Mouse (Mus musculus) neural tube, embryonic 12.5 days (tissue): ENCODE data around the gene Nhsl2. TPM values are rescaled to one million over a fixed set of nuclear protein-coding genes. Genes with fewer than 3 reads are reported as not detected.

Experiments
- ATAC-seq: fragments of 200-750 bp; cut with Nextera tagmentation; 2 replicates; pipeline ENCODE4 v1.8.0; 2017; ENCODE audit warnings: low read depth, mild to moderate bottlenecking, moderate TSS enrichment, moderate library complexity; ENCODE audit not compliant: low FRiP score
- H3K27ac ChIP-seq: fragments of 300-500 bp; sonication (generic); 2 replicates; pipeline ENCODE4 v1.5.1; 2016
- H3K27me3 ChIP-seq: fragments of 300-500 bp; sonication (generic); replicated peaks from 2 replicates; pipeline ENCODE4 v1.6.1; 2016; ENCODE audit warnings: mild to moderate bottlenecking
- H3K36me3 ChIP-seq: fragments of 300-500 bp; sonication (generic); 2 replicates; pipeline ENCODE4 v1.6.1; 2016; ENCODE audit warnings: mild to moderate bottlenecking
- H3K4me1 ChIP-seq: fragments of 300-500 bp; sonication (generic); 2 replicates; pipeline ENCODE4 v1.6.1; 2016
- H3K4me2 ChIP-seq: fragments of 300-500 bp; sonication (generic); replicated peaks from 2 replicates; pipeline ENCODE4 v1.6.1; 2016; ENCODE audit warnings: mild to moderate bottlenecking
- H3K4me3 ChIP-seq: fragments of 300-500 bp; sonication (generic); 2 replicates; pipeline ENCODE4 v1.5.1; 2016
- H3K9ac ChIP-seq: fragments of 300-500 bp; sonication (generic); 2 replicates; pipeline ENCODE4 v1.6.1; 2016; ENCODE audit warnings: mild to moderate bottlenecking
- H3K9me3 ChIP-seq: fragments of 300-500 bp; sonication (generic); 2 replicates; pipeline ENCODE4 v1.6.1; 2016; ENCODE audit warnings: mild to moderate bottlenecking
- WGBS: fragments of 180-500 bp; shearing (Covaris S2); methylation state at CpG from one replicate; pipeline ENCODE4 v1.1.7; 2016; 5-methylcytosine and 5-hydroxymethylcytosine counted together
- microRNA-seq: library from miRNA; unstranded; fragments of <30 nt; microRNA quantifications from one replicate; pipeline ENCODE4, GENCODE M21; 2017
- polyA plus RNA-seq: library from polyadenylated mRNA; unstranded; fragments of >200 nt; fragmentation: Nextera tagmentation; extraction: Ambion mirVana; gene quantifications from 2 replicates; pipeline ENCODE4 v1.2.1, GENCODE M21; 2016

The Nhsl2 gene
- polyA plus RNA-seq, 1 experiment from 2014 or later: 6.3 TPM

DNA sequence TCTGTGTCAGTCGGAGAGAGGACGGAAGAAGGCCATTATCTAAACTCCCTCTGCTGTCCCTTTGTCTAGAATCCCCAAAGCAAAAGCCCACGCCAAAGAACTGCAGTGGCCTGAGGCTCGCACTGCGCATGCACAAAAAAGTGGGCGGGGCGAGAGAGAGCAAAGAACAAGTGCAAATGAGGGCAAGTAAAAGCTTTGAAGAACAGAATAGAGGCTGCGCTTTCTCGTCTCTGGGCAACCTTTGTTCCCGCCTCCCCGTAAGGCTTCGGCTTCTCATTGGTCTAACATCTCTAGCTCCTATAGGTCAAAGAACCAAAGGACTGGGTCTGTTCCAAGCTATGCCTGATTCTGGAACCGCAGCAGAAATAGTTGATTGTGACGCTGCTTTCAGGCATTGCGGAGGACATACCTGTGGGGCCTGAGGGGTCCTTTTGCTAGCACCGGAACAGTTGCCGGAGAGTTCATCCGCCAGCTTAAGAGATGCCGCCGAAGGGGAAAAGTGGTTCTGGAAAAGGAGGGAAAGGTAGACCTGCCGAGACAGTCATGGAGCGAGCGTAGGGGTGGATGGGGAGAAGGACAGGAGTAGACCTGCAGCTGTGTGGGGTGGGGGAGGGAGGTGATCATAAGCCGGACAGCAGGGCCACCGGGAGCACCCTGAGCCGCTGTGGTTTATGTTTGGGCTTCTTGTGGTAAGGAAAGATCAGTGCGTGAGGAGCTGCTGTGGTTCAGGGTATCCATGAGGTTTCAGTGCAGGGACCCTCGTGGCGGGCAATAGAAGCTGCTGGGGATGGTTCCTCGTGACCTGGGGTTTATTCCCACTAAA is 270.1 kb downstream of the Nhsl2 start, which contains the start of gene Pin4:
Pin4 (plus strand) TSS at position 406 of the 823 bp plus-strand sequence.
- Histone ChIP-seq H3K4me2 (peak within 1 kb of the TSS; percentile 64), H3K36me3 (peaks cover 4% of the 10 kb centered on the region), H3K4me3 (peak within 1 kb of the TSS; percentile 57), H3K9ac (peak within 1 kb of the TSS; percentile 60), H3K27ac (no peak within 1 kb of the TSS), H3K4me1 (0 out of 2 replicates have a peak, but pooled peaks cover 3% of the 10 kb centered on the region), H3K27me3 (no peaks in the 10 kb centered on the region), H3K9me3 (no peaks in the 10 kb centered on the region)
- ATAC-seq: peak; percentile 99
- 13% methylated on average over 30 of the region's 30 CpGs for WGBS

DNA sequence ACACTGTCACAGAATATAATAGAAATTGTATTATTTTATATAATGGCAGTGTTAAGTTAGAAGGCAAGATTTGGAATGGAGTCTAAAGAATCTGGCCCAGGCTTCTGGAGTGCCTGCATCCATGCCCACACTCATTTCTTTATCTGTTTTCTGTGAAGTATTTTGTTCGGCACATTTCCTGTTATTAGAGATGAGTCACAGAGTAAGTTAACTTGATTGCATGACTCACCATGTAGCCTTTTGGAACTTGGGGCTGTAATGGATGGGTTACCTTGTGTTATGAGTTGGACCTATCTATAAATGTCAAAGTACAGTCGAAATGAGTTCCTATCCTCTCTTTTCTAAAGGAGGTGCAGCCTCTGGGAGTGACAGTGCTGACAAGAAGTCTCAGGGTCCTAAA is 272.1 kb downstream of the Nhsl2 start:
- Histone ChIP-seq H3K36me3 (peaks cover 10% of the 10 kb centered on the region), H3K4me1 (0 out of 2 replicates have a peak, but pooled peaks cover 3% of the 10 kb centered on the region), H3K27ac (no peak overlapping the region), H3K4me2 (no peak overlapping the region), H3K4me3 (no peak overlapping the region), H3K27me3 (no peaks in the 10 kb centered on the region), H3K9me3 (no peaks in the 10 kb centered on the region), H3K9ac (no peak overlapping the region)
- no peak for ATAC-seq
- 85% methylated on average over 2 of the region's 2 CpGs for WGBS

DNA sequence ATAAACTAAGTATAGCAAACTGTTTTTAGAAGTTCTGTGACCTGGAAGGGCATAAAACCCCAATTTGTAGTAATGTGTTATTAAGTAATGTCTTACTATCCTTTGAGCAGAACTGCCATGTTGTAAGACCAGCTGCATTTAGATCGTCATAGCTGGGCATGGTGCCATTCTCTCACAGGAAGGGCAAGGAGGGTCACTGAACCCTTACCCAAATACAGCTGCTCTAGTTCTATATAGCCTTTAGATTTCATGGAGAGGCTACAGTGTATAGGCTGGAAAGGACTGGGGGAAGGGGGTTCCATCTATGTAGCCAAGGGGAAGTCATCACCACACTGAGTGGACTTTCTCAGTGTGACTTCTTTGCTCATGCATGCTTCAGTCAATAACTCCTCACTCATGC is 292.0 kb downstream of the Nhsl2 start:
- WGBS: 95% methylated on average over 1 of the region's 1 CpGs
- Histone ChIP-seq H3K9me3 (no peaks in the 10 kb centered on the region), H3K4me3 (no peak overlapping the region), H3K4me2 (no peak overlapping the region), H3K9ac (no peak overlapping the region), H3K36me3 (no peaks in the 10 kb centered on the region), H3K27ac (no peak overlapping the region), H3K4me1 (no peaks in the 10 kb centered on the region), H3K27me3 (no peaks in the 10 kb centered on the region)
- no peak for ATAC-seq

Small RNAs within 50 kb of the gene (microRNA-seq; reads per million reads assigned to microRNA genes)
- not detected for gene Gm27843

Other genes starting within 250 kb of the Nhsl2 start
- 188 and 190 TPM in 2 replicates for gene Ogt, start 209.3 kb upstream of the Nhsl2 start, polyA plus RNA-seq
- 0.22 TPM in 1 of 2 replicates, not detected in the other for gene Cxcr3, start 115.1 kb upstream of the Nhsl2 start, polyA plus RNA-seq
- 0.32 and 0.42 TPM in 2 replicates for gene Gm4779, start 55.0 kb upstream of the Nhsl2 start, polyA plus RNA-seq
- gene 8030474K03Rik, start 54.7 kb upstream of the Nhsl2 start, polyA plus RNA-seq: not detected in 2 replicates
- 4.3 and 5.1 TPM in 2 replicates for gene Rtl5, start 221.9 kb downstream of the Nhsl2 start, polyA plus RNA-seq